Mouse (Mus musculus): ENCODE measurements around the gene Itgb7. TPM values are rescaled to one million over a fixed set of nuclear protein-coding genes. Genes with fewer than 3 reads are reported as not detected.

Itgb7 gene
- polyA plus RNA-seq, 1 experiment: 2.0 TPM

DNA sequence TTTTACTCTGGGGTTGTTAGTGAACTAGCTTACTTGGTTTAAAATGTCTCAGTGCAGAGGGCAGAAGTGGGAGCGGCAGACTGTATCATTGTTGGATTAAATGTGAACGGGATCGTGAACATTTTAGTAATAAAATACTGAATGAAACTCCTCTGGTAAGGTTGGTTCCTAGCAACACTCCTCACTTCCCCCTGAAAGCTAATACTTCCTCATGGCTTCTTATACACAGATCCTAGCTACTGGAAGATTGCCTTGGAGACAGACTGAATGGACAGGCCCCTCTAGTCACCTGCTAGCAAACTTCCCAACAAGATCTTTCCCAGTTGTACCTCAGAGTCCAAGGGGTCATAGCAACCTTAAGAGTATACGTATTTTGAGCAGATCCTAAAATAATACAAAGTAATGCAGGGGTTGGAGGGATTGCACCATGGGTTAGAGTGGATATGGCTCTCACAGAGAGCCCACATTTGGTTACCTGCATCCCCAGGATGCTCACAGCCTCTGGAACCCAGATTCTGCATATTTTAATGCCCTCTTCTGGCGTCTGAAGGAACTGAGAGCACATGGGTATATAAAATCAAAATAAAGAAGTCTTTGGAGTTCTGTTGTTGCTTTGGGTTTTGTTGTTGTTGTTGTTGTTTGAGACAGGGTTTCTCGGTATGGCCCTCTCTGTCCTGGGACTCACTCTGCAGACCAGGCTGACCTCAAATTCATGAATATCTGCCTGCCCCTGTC lies 42.4 kb upstream of the Itgb7 start:
- Histone ChIP-seq H3K4me2 (ENCODE audit: low read depth) (no peak overlapping the region), H3K27me3 (ENCODE audit: control insufficient read depth, insufficient read depth, insufficient read length) (no peaks in the 10 kb centered on the region), H3ac (ENCODE audit: control insufficient read depth, insufficient read length) (no peak overlapping the region), H3K36me3 (ENCODE audit: control insufficient read depth, insufficient read depth) (no peaks in the 10 kb centered on the region), H3K4me3 (no peak overlapping the region), H3K79me2 (ENCODE audit: control insufficient read depth, insufficient read depth) (no peaks in the 10 kb centered on the region)
- no peak for TF ChIP-seq MYOD1 (IDR thresholded peaks at IDR 0.05; ENCODE audit: control insufficient read depth in 1 of 3, insufficient read length in 2 of 3, low read depth in 2 of 3)
- TF ChIP-seq TCF3 (IDR thresholded peaks at IDR 0.05; ENCODE audit: insufficient read length, low read depth): no peak
- TF ChIP-seq MYOG (IDR thresholded peaks at IDR 0.05; ENCODE audit: control insufficient read depth in 1 of 3, insufficient read depth in 1 of 3, insufficient read length in 2 of 3, low read depth in 2 of 3): no peak
- no peak for TF ChIP-seq SRF (IDR thresholded peaks at IDR 0.05; ENCODE audit: control insufficient read depth, insufficient read length, low read depth)
- TF ChIP-seq TCF12 (IDR thresholded peaks at IDR 0.05; ENCODE audit: insufficient read depth, poor library complexity, severe bottlenecking): no peak

- Histone ChIP-seq H3K4me2 (ENCODE audit: low read depth) (no peak overlapping the region), H3K27me3 (ENCODE audit: control insufficient read depth, insufficient read depth, insufficient read length) (no peaks in the 10 kb centered on the region), H3K4me3 (no peak overlapping the region), H3K36me3 (ENCODE audit: control insufficient read depth, insufficient read depth) (no peaks in the 10 kb centered on the region), H3K79me2 (ENCODE audit: control insufficient read depth, insufficient read depth) (no peaks in the 10 kb centered on the region), H3ac (ENCODE audit: control insufficient read depth, insufficient read length) (no peak overlapping the region)
- TF ChIP-seq POLR2A (IDR thresholded peaks at IDR 0.05; ENCODE audit: insufficient read length, low read depth) (no peak), SRF (IDR thresholded peaks at IDR 0.05; ENCODE audit: control insufficient read depth, insufficient read length, low read depth) (no peak), POLR2AphosphoS2 (IDR thresholded peaks at IDR 0.05; ENCODE audit: insufficient read length, low read depth) (no peak), E2F4 (IDR thresholded peaks at IDR 0.05; ENCODE audit: insufficient read depth) (no peak), MYOG (IDR thresholded peaks at IDR 0.05; ENCODE audit: control insufficient read depth in 1 of 3, insufficient read depth in 1 of 3, insufficient read length in 2 of 3, low read depth in 2 of 3) (no peak), TCF12 (IDR thresholded peaks at IDR 0.05; ENCODE audit: insufficient read depth, poor library complexity, severe bottlenecking) (no peak), REST (IDR thresholded peaks at IDR 0.05; ENCODE audit: insufficient read depth, insufficient read length) (no peak), TCF3 (IDR thresholded peaks at IDR 0.05; ENCODE audit: insufficient read length, low read depth) (no peak), CEBPB (IDR thresholded peaks at IDR 0.05; ENCODE audit: insufficient read depth, poor library complexity, severe bottlenecking) (no peak), MYOD1 (IDR thresholded peaks at IDR 0.05; ENCODE audit: control insufficient read depth in 1 of 3, insufficient read length in 2 of 3, low read depth in 2 of 3) (no peak)
Observed at GRCm38 (mm10) chr15:102271441-102271840, 39.7 kb upstream of the Itgb7 start.

- Histone ChIP-seq H3K79me2 (ENCODE audit: control insufficient read depth, insufficient read depth) (no peaks in the 10 kb centered on the region), H3K27me3 (ENCODE audit: control insufficient read depth, insufficient read depth, insufficient read length) (no peaks in the 10 kb centered on the region), H3K4me3 (no peak within 1 kb of the TSS), H3K36me3 (ENCODE audit: control insufficient read depth, insufficient read depth) (no peaks in the 10 kb centered on the region), H3K4me2 (ENCODE audit: low read depth) (no peak within 1 kb of the TSS), H3ac (ENCODE audit: control insufficient read depth, insufficient read length) (no peak within 1 kb of the TSS)
- TF ChIP-seq POLR2AphosphoS2 (IDR thresholded peaks at IDR 0.05; ENCODE audit: insufficient read length, low read depth) (no peak), MYOG (IDR thresholded peaks at IDR 0.05; ENCODE audit: control insufficient read depth in 1 of 3, insufficient read depth in 1 of 3, insufficient read length in 2 of 3, low read depth in 2 of 3) (peak in 1 of 3 experiments; percentile 8), MYOD1 (IDR thresholded peaks at IDR 0.05; ENCODE audit: control insufficient read depth in 1 of 3, insufficient read length in 2 of 3, low read depth in 2 of 3) (no peak)
Observed at GRCm38 (mm10) chr15:102270274-102270960, 38.7 kb upstream of the Itgb7 start, which contains the start of gene Gm9918. TSS of gene Gm9918 (plus strand) at chr15:102270563.

GRCm38 (mm10) chr15:102265548-102265947 lies 33.8 kb upstream of the Itgb7 start:
- H3K36me3 ChIP-seq (ENCODE audit: control insufficient read depth, insufficient read depth): no peaks in the 10 kb centered on the region
- H3K4me2 ChIP-seq (ENCODE audit: low read depth): no peak overlapping the region
- H3K27me3 ChIP-seq (ENCODE audit: control insufficient read depth, insufficient read depth, insufficient read length): no peaks in the 10 kb centered on the region
- TF ChIP-seq MAX (IDR thresholded peaks at IDR 0.05; ENCODE audit: low read depth) (no peak), POLR2A (IDR thresholded peaks at IDR 0.05; ENCODE audit: insufficient read length, low read depth) (no peak), E2F4 (IDR thresholded peaks at IDR 0.05; ENCODE audit: insufficient read depth) (no peak), POLR2AphosphoS2 (IDR thresholded peaks at IDR 0.05; ENCODE audit: insufficient read length, low read depth) (no peak)
- no peaks in the 10 kb centered on the region for H3K79me2 ChIP-seq (ENCODE audit: control insufficient read depth, insufficient read depth)
- H3ac ChIP-seq (ENCODE audit: control insufficient read depth, insufficient read length): no peak overlapping the region
- no peak overlapping the region for H3K4me3 ChIP-seq

DNA sequence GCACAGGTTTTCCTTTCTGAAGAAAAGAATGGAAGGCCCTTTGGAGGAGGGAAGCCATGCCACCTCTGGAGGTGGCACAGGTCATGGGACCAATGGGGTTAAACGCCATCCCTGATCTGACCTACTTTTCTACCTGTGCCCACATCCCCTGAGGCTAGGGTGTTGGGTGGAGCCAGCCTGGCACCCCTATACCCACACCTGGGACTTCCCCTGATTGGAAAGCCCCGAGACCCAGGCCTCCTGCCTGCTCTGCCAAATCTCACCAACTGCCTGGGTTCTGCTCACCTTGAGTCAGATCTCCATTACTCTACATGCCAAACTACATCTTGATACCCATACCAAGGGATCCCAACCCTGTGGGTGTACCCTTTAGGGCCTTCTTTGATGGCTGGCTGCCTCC lies 31.3 kb upstream of the Itgb7 start:
- TF ChIP-seq USF1 (IDR thresholded peaks at IDR 0.05; ENCODE audit: low read depth): no peak
- no peak for TF ChIP-seq MYOD1 (IDR thresholded peaks at IDR 0.05; ENCODE audit: control insufficient read depth in 1 of 3, insufficient read length in 2 of 3, low read depth in 2 of 3)
- no peak for TF ChIP-seq REST (IDR thresholded peaks at IDR 0.05; ENCODE audit: insufficient read depth, insufficient read length)
- TF ChIP-seq E2F4 (IDR thresholded peaks at IDR 0.05; ENCODE audit: insufficient read depth): no peak
- TF ChIP-seq CEBPB (IDR thresholded peaks at IDR 0.05; ENCODE audit: insufficient read depth, poor library complexity, severe bottlenecking): no peak
- no peak for TF ChIP-seq TCF3 (IDR thresholded peaks at IDR 0.05; ENCODE audit: insufficient read length, low read depth)
- no peak for TF ChIP-seq MYOG (IDR thresholded peaks at IDR 0.05; ENCODE audit: control insufficient read depth in 1 of 3, insufficient read depth in 1 of 3, insufficient read length in 2 of 3, low read depth in 2 of 3)
- no peak for TF ChIP-seq TCF12 (IDR thresholded peaks at IDR 0.05; ENCODE audit: insufficient read depth, poor library complexity, severe bottlenecking)
- no peak for TF ChIP-seq POLR2AphosphoS2 (IDR thresholded peaks at IDR 0.05; ENCODE audit: insufficient read length, low read depth)
- TF ChIP-seq MAX (IDR thresholded peaks at IDR 0.05; ENCODE audit: low read depth): no peak
- no peak for TF ChIP-seq SRF (IDR thresholded peaks at IDR 0.05; ENCODE audit: control insufficient read depth, insufficient read length, low read depth)
- TF ChIP-seq POLR2A (IDR thresholded peaks at IDR 0.05; ENCODE audit: insufficient read length, low read depth): no peak
- H3K4me2 ChIP-seq (ENCODE audit: low read depth): no peak overlapping the region
- H3K27me3 ChIP-seq (ENCODE audit: control insufficient read depth, insufficient read depth, insufficient read length): no peaks in the 10 kb centered on the region
- no peak overlapping the region for H3K4me3 ChIP-seq
- H3K36me3 ChIP-seq (ENCODE audit: control insufficient read depth, insufficient read depth): no peaks in the 10 kb centered on the region
- no peak overlapping the region for H3ac ChIP-seq (ENCODE audit: control insufficient read depth, insufficient read length)
- no peaks in the 10 kb centered on the region for H3K79me2 ChIP-seq (ENCODE audit: control insufficient read depth, insufficient read depth)
